Mouse (Mus musculus): ENCODE measurements around the gene Gna13. TPM values are rescaled to one million over a fixed set of nuclear protein-coding genes. Genes with fewer than 3 reads are reported as not detected.

The Gna13 gene
- total and polyA plus RNA-seq, 3 experiments = 51.0 to 102 (median 56.6) TPM

- Histone ChIP-seq H3K79me2 (ENCODE audit: control insufficient read depth, insufficient read depth, low read length, poor library complexity) (peaks cover 5% of the 10 kb centered on the region; the same call in 1 of the 2 replicates), H3K4me3 (ENCODE audit: control insufficient read depth in 1 of 2, insufficient read depth in 1 of 2, low read depth in 2 of 2, low read length in 2 of 2) (peak within 1 kb of the TSS; percentile 82 to 89), H3K27me3 (ENCODE audit: control insufficient read depth in 1 of 2, insufficient read depth in 2 of 2, low read length in 2 of 2) (no peaks in the 10 kb centered on the region), H3K4me1 (ENCODE audit: control insufficient read depth in 1 of 2, insufficient read depth in 2 of 2, low read length in 2 of 2) (peaks cover 4 to 15% of the 10 kb centered on the region in 2 experiments), H3K27ac (ENCODE audit: control insufficient read depth, low read depth, low read length) (peak within 1 kb of the TSS; percentile 84), H3K9me3 (replicated peaks; ENCODE audit: insufficient read depth, low read length) (no peaks in the 10 kb centered on the region), H3K9ac (ENCODE audit: control insufficient read depth, low read depth, low read length, poor library complexity, severe bottlenecking) (peak within 1 kb of the TSS; percentile 72), H3K36me3 (ENCODE audit: control insufficient read depth in 1 of 2, insufficient read depth in 2 of 2, low read length in 2 of 2) (peaks cover 5 to 9% of the 10 kb centered on the region in 2 experiments)
- DNase-seq (ENCODE audit: low read depth, low spot score) = peak; percentile 100
- TF ChIP-seq MXI1 (IDR thresholded peaks at IDR 0.05; ENCODE audit: low read depth, low read length) = peak; percentile 76
- peak; percentile 50; the same call in 1 of the 2 replicates for TF ChIP-seq POLR2AphosphoS2 (IDR thresholded peaks at IDR 0.05; ENCODE audit: low read length)
- TF ChIP-seq SMC3 (IDR thresholded peaks at IDR 0.05; ENCODE audit: low read depth, low read length) = peak; percentile 84
- TF ChIP-seq GATA1 (IDR thresholded peaks at IDR 0.05; ENCODE audit: low read depth, low read length) = no peak
- peak; percentile 78 for TF ChIP-seq ZC3H11A (IDR thresholded peaks at IDR 0.05; ENCODE audit: low read depth, low read length)
- TF ChIP-seq TCF12 (IDR thresholded peaks at IDR 0.05; ENCODE audit: low read depth, low read length) = peak; percentile 67
- TF ChIP-seq USF2 (IDR thresholded peaks at IDR 0.05; ENCODE audit: borderline replicate concordance in 1 of 2, insufficient read depth in 1 of 2, low read depth in 1 of 2, low read length in 2 of 2) = no peak
- 0 out of 2 replicates have a peak, but pooled peaks have one; percentile 23 for TF ChIP-seq BHLHE40 (IDR thresholded peaks at IDR 0.05; ENCODE audit: borderline replicate concordance, low read depth, low read length)
- no peak for TF ChIP-seq ZKSCAN1 (IDR thresholded peaks at IDR 0.05; ENCODE audit: low read depth, low read length)
- no peak for TF ChIP-seq GABPA (IDR thresholded peaks at IDR 0.05; ENCODE audit: low read depth, low read length)
- TF ChIP-seq UBTF (IDR thresholded peaks at IDR 0.05; ENCODE audit: borderline replicate concordance, insufficient read depth, low read depth, low read length) = no peak
- no peak; the same call in 1 of the 2 replicates for TF ChIP-seq SIN3A (IDR thresholded peaks at IDR 0.05; ENCODE audit: low read length)
- peak; percentile 75 for TF ChIP-seq MYB (IDR thresholded peaks at IDR 0.05; ENCODE audit: low read depth, low read length)
- peak; percentile 53 for TF ChIP-seq MYC (IDR thresholded peaks at IDR 0.05; ENCODE audit: low read depth, low read length)
- 0 out of 2 replicates have a peak, but pooled peaks have one; percentile 31 for TF ChIP-seq RCOR1 (IDR thresholded peaks at IDR 0.05; ENCODE audit: low read depth, low read length)
- TF ChIP-seq RAD21 (IDR thresholded peaks at IDR 0.05; ENCODE audit: low read depth, low read length) = peak; percentile 85
- peak; percentile 97; the same call in 1 of the 2 replicates for TF ChIP-seq MAZ (IDR thresholded peaks at IDR 0.05; ENCODE audit: low read depth, low read length)
- peak; percentile 52; the same call in 1 of the 2 replicates for TF ChIP-seq KAT2A (conservative IDR thresholded peaks at IDR 0.05; ENCODE audit: low read depth, low read length)
- peak; percentile 69; the same call in 1 of the 2 replicates for TF ChIP-seq ZMIZ1 (IDR thresholded peaks at IDR 0.05; ENCODE audit: low read depth, low read length)
- no peak for TF ChIP-seq CHD2 (IDR thresholded peaks at IDR 0.05; ENCODE audit: low read length)
- peak; percentile 54 for TF ChIP-seq MAX (IDR thresholded peaks at IDR 0.05; ENCODE audit: low read length)
- TF ChIP-seq USF1 (IDR thresholded peaks at IDR 0.05; ENCODE audit: low read depth, low read length) = peak; percentile 49
- peak; percentile 16 to 77; a peak in 3 of 4 replicates for TF ChIP-seq EP300 (IDR thresholded peaks at IDR 0.05; ENCODE audit: low read depth in 1 of 2, low read length in 2 of 2)
- TF ChIP-seq POLR2AphosphoS5 (IDR thresholded peaks at IDR 0.05; ENCODE audit: borderline replicate concordance, low read depth, low read length) = no peak
- peak; percentile 61 for TF ChIP-seq ELF1 (IDR thresholded peaks at IDR 0.05; ENCODE audit: low read depth, low read length)
- TF ChIP-seq HCFC1 (IDR thresholded peaks at IDR 0.05; ENCODE audit: low read depth, low read length) = peak; percentile 91
- no peak for TF ChIP-seq MAFK (IDR thresholded peaks at IDR 0.05; ENCODE audit: borderline replicate concordance, low read depth, low read length)
- no peak for TF ChIP-seq MEF2A (IDR thresholded peaks at IDR 0.05; ENCODE audit: extremely low read depth, insufficient replicate concordance, low read depth, low read length, poor library complexity, severe bottlenecking)
- TF ChIP-seq E2F4 (IDR thresholded peaks at IDR 0.05; ENCODE audit: borderline replicate concordance, low read depth, low read length) = no peak; the same call in 1 of the 2 replicates
- peak; percentile 85 for TF ChIP-seq NRF1 (IDR thresholded peaks at IDR 0.05; ENCODE audit: insufficient read depth, low read depth, low read length, poor library complexity, severe bottlenecking)
- no peak for TF ChIP-seq ZNF384 (IDR thresholded peaks at IDR 0.05; ENCODE audit: low read depth, low read length)
- TF ChIP-seq JUND (IDR thresholded peaks at IDR 0.05; ENCODE audit: low read depth, low read length) = no peak
- TF ChIP-seq TAL1 (IDR thresholded peaks at IDR 0.05; ENCODE audit: low read length) = no peak
- TF ChIP-seq NELFE (IDR thresholded peaks at IDR 0.05; ENCODE audit: low read depth, low read length) = peak; percentile 67
Measured at GRCm38 (mm10) chr11:109425392-109426271, 63.0 kb downstream of the Gna13 start, which contains the start of gene Amz2. Amz2 (plus strand) TSS chr11:109425946.

All from MEL (cell line).